20 mouse cellular contexts compared by ENCODE assay signal in genomic region chr1:61414772-61415171, GRCm38 (mm10).
DNase-seq lines count a peak whose midpoint lies in the region; ATAC-seq and TF ChIP-seq lines count a peak whose summit lies in the region.
"Had no signal": no experiment of that assay in that cellular context is flagged by ENCODE, and none has a peak within 500 bp of the region (broad histone marks: within the 10 kb centered on the region; RNA-seq: fewer than 3 reads in every experiment).

No protein-coding gene starts in this region.

- peaks cover 14% of the 10 kb centered on the region for H3K4me1 ChIP-seq in lung, embryonic 16.5 days (replicated peaks; ENCODE audit: control insufficient read depth, insufficient read depth, low read length)
- H3K4me1 ChIP-seq in embryonic facial prominence, embryonic 12.5 days, result peaks cover 4% of the 10 kb centered on the region
- H3K4me1 ChIP-seq: heart, embryonic 10.5 days had no signal

- no peaks in the 10 kb centered on the region for H3K27me3 ChIP-seq in lung, embryonic 16.5 days (ENCODE audit: control insufficient read depth, insufficient read depth, low read depth, low read length)
- H3K27me3 ChIP-seq in embryonic facial prominence, embryonic 12.5 days, result no peaks in the 10 kb centered on the region
- H3K27me3 ChIP-seq: forebrain, embryonic 15.5 days; hindbrain, embryonic 12.5 days had no signal

- H3K4me3 ChIP-seq in lung, embryonic 16.5 days (ENCODE audit: low read length), result no peak overlapping the region
- no peak overlapping the region for H3K4me3 ChIP-seq in embryonic facial prominence, embryonic 12.5 days
- H3K4me3 ChIP-seq: forebrain, embryonic 15.5 days; heart, embryonic 10.5 days; hindbrain, embryonic 12.5 days had no signal

- H3K9ac ChIP-seq in lung, embryonic 16.5 days (ENCODE audit: low read length), result no peak overlapping the region
- H3K9ac ChIP-seq in embryonic facial prominence, embryonic 12.5 days, result no peak overlapping the region
- H3K9ac ChIP-seq: forebrain, embryonic 15.5 days; hindbrain, embryonic 12.5 days had no signal

- DNase-seq in lung, postnatal 36 days, result no peak
- peak; percentile 61 for DNase-seq in brain, embryonic 14.5 days (ENCODE audit: low read depth)
- peak; percentile 60 for DNase-seq in retina, postnatal 1 day
- DNase-seq in thymus, postnatal 10 days (ENCODE audit: low spot score in 2 of 2), result no peak
- DNase-seq in urinary bladder, adult 18-20 months (ENCODE audit: low spot score in 2 of 2), result no peak
- DNase-seq: adrenal gland, adult 2 months; adrenal gland, postnatal 36 days; cerebellum, adult 11-12 months; cerebellum, adult 9-10 months; cerebellum, postnatal 25 days; gastrocnemius, postnatal 10 days; heart, adult 18-20 months; heart, postnatal 10 days; heart, postnatal 4 days had no signal

- H3K9me3 ChIP-seq in lung, embryonic 16.5 days (ENCODE audit: control insufficient read depth, low read length), result no peaks in the 10 kb centered on the region
- H3K9me3 ChIP-seq in embryonic facial prominence, embryonic 12.5 days, result no peaks in the 10 kb centered on the region
- H3K9me3 ChIP-seq: forebrain, embryonic 15.5 days; heart, embryonic 10.5 days; hindbrain, embryonic 12.5 days had no signal

- 29% methylated on average over 2 of the region's 2 CpGs for WGBS in lung, embryonic 16.5 days
- WGBS in embryonic facial prominence, embryonic 12.5 days, result 36% methylated on average over 2 of the region's 2 CpGs

- H3K36me3 ChIP-seq in lung, embryonic 16.5 days (ENCODE audit: control insufficient read depth, insufficient read depth, low read length), result no peaks in the 10 kb centered on the region
- no peaks in the 10 kb centered on the region for H3K36me3 ChIP-seq in embryonic facial prominence, embryonic 12.5 days
- H3K36me3 ChIP-seq: forebrain, embryonic 15.5 days; heart, embryonic 10.5 days; hindbrain, embryonic 12.5 days had no signal

- H3K27ac ChIP-seq in lung, embryonic 16.5 days (ENCODE audit: low read length), result no peak overlapping the region
- no peak overlapping the region for H3K27ac ChIP-seq in embryonic facial prominence, embryonic 12.5 days
- H3K27ac ChIP-seq: forebrain, embryonic 15.5 days; heart, embryonic 10.5 days; hindbrain, embryonic 12.5 days; hindbrain, postnatal 0 days had no signal

- peak; percentile 34; the same call in 1 of the 2 replicates for ATAC-seq in lung, embryonic 16.5 days (ENCODE audit: low read depth)
- peak; percentile 47; the same call in 1 of the 2 replicates for ATAC-seq in embryonic facial prominence, embryonic 12.5 days (ENCODE audit: insufficient number of reproducible peaks, insufficient read depth, low FRiP score, low TSS enrichment)
- ATAC-seq: forebrain, embryonic 15.5 days; hindbrain, postnatal 0 days had no signal

- no peak for TF ChIP-seq CTCF in brain, embryonic 14.5 days (IDR thresholded peaks at IDR 0.05; ENCODE audit: borderline replicate concordance, extremely low read depth, insufficient read depth, insufficient read length)

- no peak overlapping the region for H3K4me2 ChIP-seq in lung, embryonic 16.5 days (ENCODE audit: low read depth, low read length)
- H3K4me2 ChIP-seq in embryonic facial prominence, embryonic 12.5 days (replicated peaks), result no peak overlapping the region
- H3K4me2 ChIP-seq: forebrain, embryonic 15.5 days; hindbrain, embryonic 12.5 days had no signal

- TF ChIP-seq POLR2A in brain, embryonic 14.5 days (IDR thresholded peaks at IDR 0.05; ENCODE audit: borderline replicate concordance, extremely low read depth, insufficient read depth, insufficient read length, poor library complexity, severe bottlenecking), result no peak

Comparison
In these comparisons a context has a peak if more than half of its experiments do, and no peak if none do; other contexts are left out.
1. DNase-seq: peak in brain, embryonic 14.5 days (single experiment) and retina, postnatal 1 day (single experiment); none in lung, postnatal 36 days (single experiment), thymus, postnatal 10 days (0 of 2) and urinary bladder, adult 18-20 months (0 of 2).